Mouse (Mus musculus): Measurements from ENCODE around the gene Mt3.
"Not testable (repeated sequence)": the region's sequence is repeated elsewhere in the genome, so short reads cannot be mapped to it uniquely, and the experiment has no call there.

Mt3 gene

GRCm38 (mm10) chr8:94150925-94151324, 1.5 kb upstream of the Mt3 start:
- peak; percentile 31 for DNase-seq (ENCODE audit: low read depth, low spot score)

- DNase-seq (ENCODE audit: low read depth, low spot score) = no peak
Observed at GRCm38 (mm10) chr8:94153451-94153850, 1.0 kb downstream of the Mt3 start.

- DNase-seq (ENCODE audit: low read depth, low spot score) = no peak
Observed at GRCm38 (mm10) chr8:94154537-94154936, 2.1 kb downstream of the Mt3 start.

GRCm38 (mm10) chr8:94156092-94156491, 3.7 kb downstream of the Mt3 start:
- DNase-seq (ENCODE audit: low read depth, low spot score) = no peak

- DNase-seq (ENCODE audit: low read depth, low spot score) = not testable (repeated sequence)
Observed at GRCm38 (mm10) chr8:94165772-94166171, 13.4 kb downstream of the Mt3 start.

- DNase-seq (ENCODE audit: low read depth, low spot score) = peak; percentile 83
Observed at GRCm38 (mm10) chr8:94167244-94167643, 14.8 kb downstream of the Mt3 start.

- DNase-seq (ENCODE audit: low read depth, low spot score) = no peak
Observed at GRCm38 (mm10) chr8:94169547-94169946, 17.1 kb downstream of the Mt3 start.

- DNase-seq (ENCODE audit: low read depth, low spot score) = no peak
Observed at GRCm38 (mm10) chr8:94171321-94171755, 18.9 kb downstream of the Mt3 start.

GRCm38 (mm10) chr8:94172075-94172808, 19.8 kb downstream of the Mt3 start, which contains the start of gene Mt2:
Mt2 (plus strand) TSS chr8:94172664.
- no peak for DNase-seq (ENCODE audit: low read depth, low spot score)

- DNase-seq (ENCODE audit: low read depth, low spot score) = peak; percentile 69
Observed at GRCm38 (mm10) chr8:94172809-94173732, 20.7 kb downstream of the Mt3 start.

GRCm38 (mm10) chr8:94173848-94174403, 21.5 kb downstream of the Mt3 start:
- no peak for DNase-seq (ENCODE audit: low read depth, low spot score)

GRCm38 (mm10) chr8:94174619-94175213, 22.3 kb downstream of the Mt3 start:
- DNase-seq (ENCODE audit: low read depth, low spot score) = no peak

GRCm38 (mm10) chr8:94177716-94178390, 25.4 kb downstream of the Mt3 start:
- no peak for DNase-seq (ENCODE audit: low read depth, low spot score)

- no peak for DNase-seq (ENCODE audit: low read depth, low spot score)
Observed at GRCm38 (mm10) chr8:94178857-94179712, 26.7 kb downstream of the Mt3 start, which contains the start of gene Mt1. Mt1 (plus strand) TSS chr8:94179082.

GRCm38 (mm10) chr8:94179713-94180560, 27.5 kb downstream of the Mt3 start:
- DNase-seq (ENCODE audit: low read depth, low spot score) = no peak

- no peak for DNase-seq (ENCODE audit: low read depth, low spot score)
Observed at GRCm38 (mm10) chr8:94180561-94180908, 28.1 kb downstream of the Mt3 start.

- no peak for DNase-seq (ENCODE audit: low read depth, low spot score)
Observed at GRCm38 (mm10) chr8:94182055-94182929, 29.9 kb downstream of the Mt3 start.

GRCm38 (mm10) chr8:94183117-94183516, 30.7 kb downstream of the Mt3 start:
- peak; percentile 90 for DNase-seq (ENCODE audit: low read depth, low spot score)

All from A20 (cell line).